Mouse (Mus musculus) neural tube, embryonic 13.5 days (tissue): ENCODE results near the gene Trmt112. TPM values are rescaled to one million over a fixed set of nuclear protein-coding genes. Genes with fewer than 3 reads are reported as not detected.

Experiments
- ATAC-seq: fragments of 200-750 bp; cut with Nextera tagmentation; 2 replicates; pipeline ENCODE4 v1.8.0; 2017; ENCODE audit warnings: low read depth, mild to moderate bottlenecking, moderate TSS enrichment, moderate library complexity
- H3K27ac ChIP-seq: fragments of 300-500 bp; sonication (generic); replicated peaks from 2 replicates; pipeline ENCODE4 v1.5.1; 2015; ENCODE audit warnings: moderate library complexity, mild to moderate bottlenecking, inconsistent platforms
- H3K27me3 ChIP-seq: fragments of 300-500 bp; sonication (generic); 2 replicates; pipeline ENCODE4 v1.6.1; 2015; ENCODE audit warnings: mild to moderate bottlenecking, inconsistent platforms
- H3K36me3 ChIP-seq: fragments of 300-500 bp; sonication (generic); 2 replicates; pipeline ENCODE4 v1.6.1; 2015; ENCODE audit warnings: mild to moderate bottlenecking, inconsistent platforms
- H3K4me1 ChIP-seq: fragments of 300-500 bp; sonication (generic); replicated peaks from 2 replicates; pipeline ENCODE4 v1.6.1; 2015; ENCODE audit warnings: inconsistent platforms
- H3K4me2 ChIP-seq: fragments of 300-500 bp; sonication (generic); 2 replicates; pipeline ENCODE4 v1.6.1; 2015; ENCODE audit warnings: inconsistent platforms, mild to moderate bottlenecking, moderate library complexity
- H3K4me3 ChIP-seq: fragments of 300-500 bp; sonication (generic); 2 replicates; pipeline ENCODE4 v1.5.1; 2015; ENCODE audit warnings: mild to moderate bottlenecking, inconsistent platforms
- H3K9ac ChIP-seq: fragments of 300-500 bp; sonication (generic); 2 replicates; pipeline ENCODE4 v1.6.1; 2015; ENCODE audit warnings: moderate library complexity, mild to moderate bottlenecking, inconsistent platforms
- H3K9me3 ChIP-seq: fragments of 300-500 bp; sonication (generic); 2 replicates; pipeline ENCODE4 v1.6.1; 2016; ENCODE audit warnings: inconsistent platforms
- WGBS: fragments of 180-500 bp; shearing (Covaris S2); methylation state at CpG from one replicate; pipeline ENCODE4 v1.1.7; 2015; 5-methylcytosine and 5-hydroxymethylcytosine counted together
- polyA plus RNA-seq: library from polyadenylated mRNA; unstranded; fragments of >200 nt; fragmentation: Nextera tagmentation; extraction: Ambion mirVana; gene quantifications from 2 replicates; pipeline ENCODE4 v1.2.1, GENCODE M21; 2015

The Trmt112 gene
- 117 and 159 TPM in 2 replicates for polyA plus RNA-seq

DNA sequence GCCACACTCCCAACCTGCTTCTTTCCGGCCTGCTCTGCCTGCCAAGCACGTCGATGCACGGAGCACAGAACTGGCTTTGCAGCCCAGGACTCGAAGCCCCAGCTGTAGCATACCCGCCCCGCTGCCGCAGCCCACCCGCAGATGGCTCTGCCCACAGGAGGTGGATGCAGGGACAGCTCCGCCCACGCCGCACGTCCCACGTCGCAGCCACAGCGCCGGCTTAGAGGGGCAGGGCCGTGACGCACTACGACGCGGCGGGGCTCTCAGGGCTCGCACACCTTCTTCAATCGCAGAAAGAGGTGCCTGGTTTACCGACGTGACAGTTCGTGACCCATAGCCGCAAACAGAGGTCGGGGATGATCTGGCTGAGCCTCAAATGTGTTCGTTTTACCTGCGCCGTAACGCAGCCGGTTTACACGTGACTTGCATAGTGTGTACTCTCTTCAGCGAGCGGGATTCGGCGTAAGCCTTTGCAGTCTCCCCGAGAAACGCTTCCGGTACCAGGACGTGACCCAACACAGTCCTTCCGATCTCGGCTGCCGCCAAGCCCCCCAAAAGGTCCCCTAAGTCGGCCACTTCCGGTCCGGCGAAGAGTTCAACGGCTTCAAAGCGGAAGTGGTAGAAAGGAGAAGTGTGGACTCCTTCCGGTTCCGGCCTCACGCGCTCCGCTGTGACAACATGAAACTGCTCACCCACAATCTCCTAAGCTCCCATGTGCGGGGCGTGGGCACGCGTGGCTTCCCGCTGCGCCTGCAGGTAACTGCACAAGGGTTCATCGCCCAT lies at the start of gene Trmt112, which contains the start of gene Prdx5:
Trmt112 (plus strand) TSS at position 192 of the 783 bp plus-strand sequence.
Prdx5 (minus strand) TSS at position 600 of the 783 bp plus-strand sequence.
- Histone ChIP-seq H3K27ac (peak within 1 kb of the TSS; percentile 98), H3K4me3 (peak within 1 kb of the TSS; percentile 68), H3K9me3 (no peaks in the 10 kb centered on the region), H3K36me3 (peaks cover 60% of the 10 kb centered on the region), H3K27me3 (no peaks in the 10 kb centered on the region), H3K9ac (peak within 1 kb of the TSS; percentile 86), H3K4me2 (peak within 1 kb of the TSS; percentile 90), H3K4me1 (peaks cover 37% of the 10 kb centered on the region)
- ATAC-seq, result peak; percentile 94
- WGBS, result under 1% methylated on average over 65 of the region's 65 CpGs

- 86% methylated on average over 3 of the region's 3 CpGs for WGBS
- Histone ChIP-seq H3K4me1 (peaks cover 17% of the 10 kb centered on the region), H3K27me3 (no peaks in the 10 kb centered on the region), H3K27ac (no peak overlapping the region), H3K9ac (no peak overlapping the region), H3K9me3 (peaks cover 5% of the 10 kb centered on the region; the same call in 1 of the 2 replicates), H3K4me3 (no peak overlapping the region), H3K4me2 (no peak overlapping the region), H3K36me3 (no peaks in the 10 kb centered on the region)
- ATAC-seq, result no peak
Measured at GRCm38 (mm10) chr19:6859971-6860370, 49.5 kb upstream of the Trmt112 start.

DNA sequence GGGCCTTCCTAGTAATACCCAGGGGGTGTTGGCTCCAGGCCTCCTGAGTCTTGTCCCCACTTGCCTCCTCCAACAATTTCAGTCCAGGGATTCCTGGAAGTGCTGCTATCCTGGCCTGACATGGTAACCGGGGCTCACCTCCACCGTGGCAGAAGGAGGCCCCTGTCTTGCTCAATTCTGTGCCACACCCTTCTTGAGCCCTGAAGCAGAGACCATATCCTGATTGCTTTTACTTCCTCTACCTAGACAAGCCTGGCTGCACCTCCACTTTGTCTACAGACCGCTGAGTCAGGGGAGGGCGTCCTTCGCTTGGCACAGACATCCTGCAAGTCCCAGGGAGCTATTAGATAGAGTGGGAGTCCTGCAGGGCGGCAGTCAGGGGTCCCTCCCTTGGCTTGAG lies 48.8 kb upstream of the Trmt112 start:
- Histone ChIP-seq H3K27ac (no peak overlapping the region), H3K4me2 (no peak overlapping the region), H3K27me3 (no peaks in the 10 kb centered on the region), H3K9me3 (peaks cover 5% of the 10 kb centered on the region; the same call in 1 of the 2 replicates), H3K4me3 (no peak overlapping the region), H3K9ac (no peak overlapping the region), H3K4me1 (peaks cover 9% of the 10 kb centered on the region), H3K36me3 (no peaks in the 10 kb centered on the region)
- 89% methylated on average over 6 of the region's 6 CpGs for WGBS
- ATAC-seq, result no peak

DNA sequence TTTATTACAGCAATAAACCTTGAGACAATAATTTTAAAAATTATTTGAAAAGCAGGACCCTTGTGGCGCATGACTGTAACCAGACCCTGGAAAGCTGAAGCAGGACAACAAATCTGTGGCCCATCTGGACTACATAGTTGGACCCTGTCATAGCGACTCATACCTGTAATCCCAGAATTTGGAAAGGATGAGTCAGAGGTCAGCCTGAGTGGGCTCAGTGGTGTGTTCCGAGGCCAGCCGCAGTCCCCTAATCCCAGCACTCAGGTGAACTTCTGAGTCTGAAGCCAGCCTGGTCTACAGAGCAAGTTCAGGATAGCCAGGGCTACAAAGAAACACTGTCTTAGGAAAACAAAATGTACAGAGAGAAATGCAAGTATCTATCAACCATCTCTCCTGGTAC lies 48.0 kb upstream of the Trmt112 start:
- Histone ChIP-seq H3K9ac (no peak overlapping the region), H3K4me2 (no peak overlapping the region), H3K27ac (no peak overlapping the region), H3K36me3 (no peaks in the 10 kb centered on the region), H3K9me3 (peaks cover 5% of the 10 kb centered on the region; the same call in 1 of the 2 replicates), H3K27me3 (no peaks in the 10 kb centered on the region), H3K4me3 (no peak overlapping the region), H3K4me1 (0 out of 2 replicates have a peak, but pooled peaks cover 2% of the 10 kb centered on the region)
- no peak for ATAC-seq
- WGBS, result 95% methylated on average over 4 of the region's 4 CpGs

DNA sequence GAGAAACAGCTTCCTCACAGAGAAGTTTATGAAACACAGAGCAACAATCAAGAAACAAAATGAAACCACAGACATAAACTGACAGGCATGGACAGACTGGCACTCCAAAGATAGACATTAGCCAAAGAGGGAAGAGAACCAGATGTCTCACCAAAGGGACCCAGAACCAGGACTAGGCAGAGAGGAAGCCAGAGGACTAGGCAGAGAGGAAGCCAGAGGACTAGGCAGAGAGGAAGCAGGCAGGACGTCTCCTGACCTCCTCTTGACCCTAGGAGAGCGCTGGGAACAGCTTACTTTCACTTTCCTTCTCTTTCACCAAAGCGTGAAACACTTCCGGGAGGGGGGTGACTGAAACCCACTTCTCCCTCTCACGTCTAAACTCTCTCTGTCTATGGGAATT lies 40.1 kb upstream of the Trmt112 start:
- Histone ChIP-seq H3K9me3 (peaks cover 5% of the 10 kb centered on the region; the same call in 1 of the 2 replicates), H3K27me3 (no peaks in the 10 kb centered on the region), H3K4me2 (peak overlapping the region; percentile 30; the same call in 1 of the 2 replicates), H3K36me3 (no peaks in the 10 kb centered on the region), H3K27ac (no peak overlapping the region), H3K4me1 (no peaks in the 10 kb centered on the region), H3K9ac (no peak overlapping the region), H3K4me3 (no peak overlapping the region)
- no peak for ATAC-seq
- WGBS, result 2% methylated on average over 5 of the region's 5 CpGs

DNA sequence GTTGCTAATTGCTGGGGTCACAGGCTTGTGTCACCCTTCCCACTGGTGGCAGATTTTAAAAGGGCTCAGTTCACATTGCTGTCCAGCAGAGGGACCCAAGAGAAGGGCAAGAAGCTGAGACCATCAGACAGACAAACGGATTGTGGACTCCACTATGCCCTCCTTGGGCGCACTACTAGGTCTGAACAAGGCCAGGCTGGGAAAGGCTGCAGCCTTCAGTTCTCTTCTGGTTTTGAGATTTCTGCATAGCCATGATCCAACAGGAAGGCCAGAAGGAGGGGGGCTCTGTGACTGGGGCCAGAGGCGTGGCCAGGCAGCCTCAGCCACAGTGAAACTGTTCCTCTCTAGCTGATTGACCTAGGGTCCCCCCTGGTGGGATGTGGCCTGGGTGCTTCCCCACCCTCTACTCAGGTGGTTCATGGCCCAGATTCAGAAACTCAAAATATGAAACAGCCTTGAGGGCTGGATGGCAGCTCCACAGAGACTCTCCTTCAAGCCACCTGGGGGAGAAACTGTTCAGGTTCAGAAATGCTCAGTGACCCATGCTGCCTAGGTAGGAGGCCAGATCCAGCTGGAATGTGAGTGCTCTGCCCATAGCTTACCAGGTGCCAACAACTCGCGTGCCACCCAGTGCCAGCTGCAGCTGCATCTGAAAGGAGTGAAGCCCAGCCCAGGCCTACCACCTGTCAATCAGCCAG lies 37.8 kb upstream of the Trmt112 start:
- Histone ChIP-seq H3K27ac (no peak overlapping the region), H3K9ac (no peak overlapping the region), H3K27me3 (no peaks in the 10 kb centered on the region), H3K4me1 (no peaks in the 10 kb centered on the region), H3K4me2 (no peak overlapping the region), H3K36me3 (no peaks in the 10 kb centered on the region), H3K9me3 (no peaks in the 10 kb centered on the region), H3K4me3 (no peak overlapping the region)
- no peak for ATAC-seq
- 70% methylated on average over 5 of the region's 5 CpGs for WGBS

DNA sequence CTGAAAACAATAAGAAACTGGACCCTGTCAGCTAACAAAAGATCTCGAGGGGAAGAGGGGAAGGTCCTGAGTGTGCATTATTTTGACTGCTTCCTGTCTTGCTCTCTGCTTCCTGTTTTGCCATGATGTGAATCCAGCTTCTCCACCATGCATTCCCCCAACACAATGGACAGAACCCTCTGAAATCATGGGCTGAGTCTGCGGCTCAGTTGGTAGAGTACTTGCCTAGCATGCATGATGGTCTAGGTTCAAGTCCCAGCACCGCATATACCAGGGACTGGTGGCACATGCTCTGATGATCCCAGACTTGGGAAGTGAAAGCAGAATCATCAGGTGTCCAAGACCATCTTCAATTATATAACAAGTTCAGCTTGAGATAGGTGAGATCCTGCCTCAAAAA lies 36.8 kb upstream of the Trmt112 start:
- H3K4me1 ChIP-seq, result no peaks in the 10 kb centered on the region
- H3K27ac ChIP-seq, result no peak overlapping the region
- 78% methylated on average over 3 of the region's 3 CpGs for WGBS
- no peaks in the 10 kb centered on the region for H3K27me3 ChIP-seq
- H3K9ac ChIP-seq, result no peak overlapping the region
- no peak overlapping the region for H3K4me2 ChIP-seq
- H3K4me3 ChIP-seq, result no peak overlapping the region
- H3K36me3 ChIP-seq, result no peaks in the 10 kb centered on the region
- ATAC-seq, result no peak
- H3K9me3 ChIP-seq, result no peaks in the 10 kb centered on the region

DNA sequence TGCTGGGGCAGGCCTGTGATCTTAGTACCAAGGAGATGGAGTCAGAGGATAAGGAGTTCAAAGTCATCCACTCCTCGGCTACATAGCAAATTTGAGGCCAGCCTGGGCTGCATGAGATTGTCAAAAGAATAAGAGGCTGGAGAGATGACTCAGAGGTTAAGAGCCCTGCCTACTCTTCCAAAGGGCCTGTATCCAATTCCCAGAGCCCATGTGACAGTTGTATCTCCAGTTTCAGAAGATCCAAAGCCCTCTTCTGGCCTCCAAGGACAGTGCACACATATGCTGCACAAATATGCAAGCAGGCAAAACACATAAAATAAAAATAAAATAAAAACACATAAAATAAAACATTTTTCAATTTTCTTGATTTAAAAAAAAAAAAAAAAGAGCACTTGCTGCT lies 35.2 kb upstream of the Trmt112 start:
- H3K9me3 ChIP-seq, result 0 out of 2 replicates have a peak, but pooled peaks cover 3% of the 10 kb centered on the region
- H3K27ac ChIP-seq, result no peak overlapping the region
- no peak for ATAC-seq
- no peaks in the 10 kb centered on the region for H3K27me3 ChIP-seq
- no peak overlapping the region for H3K4me3 ChIP-seq
- no peak overlapping the region for H3K4me2 ChIP-seq
- WGBS, result 69% methylated on average over 1 of the region's 1 CpGs
- no peak overlapping the region for H3K9ac ChIP-seq
- no peaks in the 10 kb centered on the region for H3K36me3 ChIP-seq
- no peaks in the 10 kb centered on the region for H3K4me1 ChIP-seq

DNA sequence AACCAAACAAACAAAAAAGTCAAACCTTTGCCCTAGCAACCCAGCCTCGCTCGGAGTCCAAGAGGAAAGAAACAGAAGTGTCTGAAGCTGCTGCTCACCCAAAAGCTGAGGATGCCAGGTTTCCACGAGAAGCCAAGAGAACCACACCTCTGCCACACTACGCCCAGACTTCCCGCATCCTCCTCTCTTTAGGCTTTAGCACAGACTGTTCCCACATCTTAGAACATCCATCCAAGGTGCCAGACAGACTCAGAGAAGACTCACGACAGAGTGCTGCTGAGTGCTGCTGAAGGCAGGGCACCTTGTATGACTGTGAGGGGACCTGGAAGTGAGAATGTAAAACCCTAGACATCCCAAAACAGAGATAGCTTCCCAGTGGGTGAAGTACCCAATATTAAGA lies 33.7 kb upstream of the Trmt112 start:
- ATAC-seq, result no peak
- H3K36me3 ChIP-seq, result no peaks in the 10 kb centered on the region
- H3K27ac ChIP-seq, result no peak overlapping the region
- H3K4me2 ChIP-seq, result no peak overlapping the region
- H3K4me1 ChIP-seq, result no peaks in the 10 kb centered on the region
- H3K9ac ChIP-seq, result no peak overlapping the region
- 86% methylated on average over 6 of the region's 6 CpGs for WGBS
- H3K27me3 ChIP-seq, result no peaks in the 10 kb centered on the region
- peaks cover 11% of the 10 kb centered on the region for H3K9me3 ChIP-seq
- no peak overlapping the region for H3K4me3 ChIP-seq

DNA sequence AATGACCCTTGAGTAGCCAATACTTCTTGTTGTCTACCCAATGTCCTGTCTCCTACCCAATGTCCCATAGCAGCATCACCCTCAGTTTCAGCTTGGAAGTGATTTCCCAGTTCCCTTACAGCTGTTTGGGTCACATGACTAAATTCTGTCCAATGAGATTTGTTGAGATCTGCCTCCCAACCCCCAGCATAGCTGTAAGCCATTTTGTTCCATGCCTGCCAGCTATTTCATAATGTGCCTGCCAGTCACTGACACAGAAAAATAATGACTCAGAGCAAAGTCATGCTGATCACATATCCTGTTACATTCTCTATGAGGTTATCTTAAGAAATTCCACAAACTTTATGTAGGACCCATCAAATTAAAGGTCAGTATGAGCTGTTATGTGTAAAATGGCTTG lies 32.7 kb upstream of the Trmt112 start:
- Histone ChIP-seq H3K9me3 (peaks cover 14% of the 10 kb centered on the region), H3K27me3 (no peaks in the 10 kb centered on the region), H3K4me1 (no peaks in the 10 kb centered on the region), H3K9ac (no peak overlapping the region), H3K4me2 (no peak overlapping the region), H3K4me3 (no peak overlapping the region), H3K27ac (no peak overlapping the region), H3K36me3 (no peaks in the 10 kb centered on the region)
- no peak for ATAC-seq

DNA sequence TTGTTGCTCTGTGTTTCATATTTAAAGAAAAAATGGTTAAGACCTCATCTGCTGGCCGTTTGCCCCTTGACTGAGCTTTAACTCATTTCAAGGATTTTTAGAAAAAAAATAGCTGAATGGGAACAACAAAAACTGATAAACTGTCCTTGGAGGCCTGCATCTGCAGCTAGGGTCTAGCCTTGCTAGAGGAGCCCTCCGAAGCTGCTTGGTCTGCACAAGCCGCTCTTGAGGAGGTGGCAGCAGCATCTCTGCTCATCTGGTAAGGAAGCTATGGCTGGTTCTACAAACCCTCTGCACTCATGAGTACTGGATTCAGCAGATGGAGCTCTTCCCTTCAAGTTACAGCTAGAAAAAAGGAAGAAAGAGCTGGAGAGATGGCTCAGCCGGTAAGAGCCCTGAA lies 31.5 kb upstream of the Trmt112 start:
- H3K27ac ChIP-seq, result no peak overlapping the region
- H3K4me1 ChIP-seq, result no peaks in the 10 kb centered on the region
- H3K4me2 ChIP-seq, result no peak overlapping the region
- no peak overlapping the region for H3K9ac ChIP-seq
- WGBS, result 84% methylated on average over 4 of the region's 4 CpGs
- peaks cover 14% of the 10 kb centered on the region for H3K9me3 ChIP-seq
- H3K4me3 ChIP-seq, result no peak overlapping the region
- H3K36me3 ChIP-seq, result no peaks in the 10 kb centered on the region
- H3K27me3 ChIP-seq, result no peaks in the 10 kb centered on the region
- no peak for ATAC-seq

GRCm38 (mm10) chr19:6892512-6892911 lies 17.0 kb upstream of the Trmt112 start:
- H3K4me3 ChIP-seq, result no peak overlapping the region
- no peak for ATAC-seq
- no peaks in the 10 kb centered on the region for H3K27me3 ChIP-seq
- H3K4me2 ChIP-seq, result no peak overlapping the region
- H3K9ac ChIP-seq, result no peak overlapping the region
- H3K4me1 ChIP-seq, result no peaks in the 10 kb centered on the region
- H3K36me3 ChIP-seq, result no peaks in the 10 kb centered on the region
- 63% methylated on average over 4 of the region's 4 CpGs for WGBS
- H3K9me3 ChIP-seq, result peaks cover 8% of the 10 kb centered on the region
- no peak overlapping the region for H3K27ac ChIP-seq
